Mouse (Mus musculus) megakaryocyte progenitor cell, adult 5-6 weeks (primary cell): ENCODE results near the gene Scn4a. TPM values are rescaled to one million over a fixed set of nuclear protein-coding genes. Genes with fewer than 3 reads are reported as not detected.
"Not testable (repeated sequence)": the region's sequence is repeated elsewhere in the genome, so short reads cannot be mapped to it uniquely, and the experiment has no call there.

Experiments
- ATAC-seq: replicated peaks from 2 replicates; pipeline ENCODE4 v1.8.0; 2016; ENCODE audit warnings: mild to moderate bottlenecking, moderate TSS enrichment, inconsistent platforms; ENCODE audit not compliant: poor library complexity
- total RNA-seq, 2 experiments: library from RNA; stranded (forward) in 1 of 2; stranded (reverse) in 1 of 2; fragments of 157-497, 149-512 nt in 1 of 2; fragments of 200-1000 nt in 1 of 2; gene quantifications; 2 replicates each; pipeline versions ENCODE4 v1.2.3 to v1.2.4; 2015 to 2017

Scn4a gene
- total RNA-seq (2015): 0.12 TPM in 1 of 2 replicates, not detected in the other
- 0.03 TPM in 1 of 2 replicates, not detected in the other for total RNA-seq (2017)

DNA sequence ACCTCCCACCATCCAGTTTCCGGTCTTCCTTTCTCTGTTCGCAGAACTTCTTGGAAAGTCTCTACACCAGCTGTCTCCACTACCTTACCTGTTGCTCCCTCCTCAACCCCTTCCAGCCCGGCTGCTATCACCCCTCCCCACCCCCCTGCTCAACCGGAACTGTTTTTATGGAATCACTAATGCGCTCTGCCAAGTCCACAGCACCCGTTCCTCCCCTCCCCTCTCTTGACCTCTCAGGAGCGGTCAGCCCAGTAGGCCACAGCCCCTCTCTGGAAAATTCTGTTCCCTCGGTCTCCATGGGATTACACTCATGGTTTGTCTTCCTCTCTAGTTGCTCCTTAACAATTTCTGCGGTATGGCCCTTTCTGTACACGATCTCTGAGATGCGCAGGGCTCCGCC is at the start of gene Scn4a:
Gene Scn4a (minus strand): TSS at position 101 of the 400 bp plus-strand sequence.
- ATAC-seq: no peak

DNA sequence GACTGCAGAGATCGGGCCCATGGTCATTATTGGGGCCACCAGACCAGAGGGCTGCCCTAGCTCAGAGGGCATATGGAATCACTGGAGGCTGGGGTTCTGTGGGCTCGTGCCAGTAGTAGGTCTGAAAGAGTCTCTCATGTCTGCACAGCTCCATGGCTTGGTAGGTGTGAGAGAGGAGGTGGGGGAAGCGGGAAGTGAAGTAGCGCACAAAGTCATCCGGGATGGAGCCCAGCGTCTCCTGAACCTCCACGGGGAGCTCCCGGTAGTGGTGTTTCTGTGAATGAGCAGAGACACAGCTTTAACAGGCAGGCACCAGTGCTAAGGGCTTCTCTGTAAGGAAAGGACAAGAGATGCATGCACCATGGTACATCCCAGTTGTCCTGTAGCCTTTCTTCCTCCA is 45.4 kb upstream of the Scn4a start:
- no peak for ATAC-seq

DNA sequence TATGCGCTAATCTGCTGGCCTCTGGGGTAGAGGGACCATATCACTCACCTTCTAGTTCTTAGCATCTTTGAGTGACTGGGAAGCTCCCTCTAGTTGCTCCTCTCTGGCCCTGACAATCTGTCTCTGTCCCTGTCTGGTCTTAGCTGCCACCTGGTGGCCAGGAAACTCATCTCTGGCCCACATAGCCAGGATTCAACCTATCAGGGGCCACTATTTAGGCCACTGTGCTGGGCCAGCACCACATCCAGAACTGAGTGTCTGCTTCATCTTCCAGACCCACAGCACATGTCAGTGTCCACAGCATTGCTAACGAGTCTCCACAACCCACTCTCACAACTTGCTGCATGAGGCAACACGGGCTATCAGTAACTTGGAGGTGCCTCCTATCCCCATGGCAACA is 44.6 kb upstream of the Scn4a start:
- ATAC-seq: peak; percentile 74

DNA sequence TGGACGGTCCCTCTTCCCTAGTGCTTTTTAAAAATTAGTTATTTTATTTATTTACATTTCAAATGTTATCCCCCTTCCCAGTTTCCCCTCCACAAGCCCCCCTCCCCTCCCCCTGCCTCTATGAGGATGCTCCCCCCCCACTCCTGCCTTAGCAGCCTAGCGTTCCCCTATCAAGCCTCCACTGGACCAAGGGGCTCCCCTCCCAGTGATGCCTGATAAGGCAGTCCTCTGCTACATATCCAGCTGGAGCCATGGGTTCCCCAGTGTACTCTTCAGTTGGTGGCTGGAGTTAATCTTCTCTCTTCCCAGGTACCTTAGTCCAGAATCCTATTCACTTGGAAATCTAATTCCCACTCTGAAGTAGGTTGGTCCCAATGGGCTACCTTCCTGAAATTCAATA is 41.0 kb upstream of the Scn4a start:
- not testable (repeated sequence) for ATAC-seq

DNA sequence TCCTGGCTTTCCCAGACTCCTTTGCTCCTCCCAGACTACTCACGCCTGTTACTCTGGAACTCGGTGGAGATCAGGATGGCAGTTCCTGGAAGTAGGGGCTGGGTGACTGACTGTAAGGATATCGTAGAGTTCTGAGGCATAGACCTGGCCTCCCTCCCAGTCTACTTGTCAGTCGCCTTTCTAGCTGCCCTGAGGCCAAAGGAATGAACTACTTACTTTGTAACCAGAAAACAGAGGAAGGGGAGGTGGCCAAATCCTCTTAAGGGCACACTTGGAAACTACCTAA is 40.2 kb upstream of the Scn4a start:
- ATAC-seq: no peak

DNA sequence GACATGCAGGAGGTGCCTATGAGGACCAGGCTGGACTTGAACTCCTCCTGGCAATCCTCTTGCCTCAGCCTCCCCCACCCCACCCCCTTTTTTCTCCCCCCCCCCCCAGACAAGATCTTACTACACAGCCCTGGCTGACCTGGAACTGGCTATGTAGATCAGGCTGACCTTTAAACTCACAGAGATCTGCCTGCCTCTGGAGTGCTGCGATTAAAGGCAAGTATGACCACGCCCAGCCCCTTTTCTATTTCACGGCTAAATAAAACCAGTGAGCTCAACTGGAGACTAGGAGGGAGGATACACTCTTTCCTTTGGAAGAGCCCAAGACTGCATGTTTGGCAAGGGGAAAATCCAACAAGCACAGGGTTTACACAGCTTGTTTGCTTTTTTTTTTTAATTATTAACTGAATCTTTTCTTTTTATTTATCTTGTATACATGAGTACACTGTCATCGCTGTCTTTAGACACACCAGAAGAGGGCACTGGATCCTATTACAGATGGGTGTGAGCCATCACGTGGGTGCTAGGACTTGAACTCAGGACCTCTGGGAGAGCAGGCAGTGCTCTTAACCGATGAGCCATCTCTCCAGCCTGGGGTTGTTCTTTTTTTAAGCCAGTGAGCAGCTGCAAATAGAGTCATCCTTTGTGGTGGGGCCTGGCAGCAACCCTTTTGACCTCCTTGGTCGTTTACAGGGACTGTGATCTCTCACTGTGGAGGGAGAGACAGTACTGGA is 39.7 kb upstream of the Scn4a start:
- no peak for ATAC-seq

DNA sequence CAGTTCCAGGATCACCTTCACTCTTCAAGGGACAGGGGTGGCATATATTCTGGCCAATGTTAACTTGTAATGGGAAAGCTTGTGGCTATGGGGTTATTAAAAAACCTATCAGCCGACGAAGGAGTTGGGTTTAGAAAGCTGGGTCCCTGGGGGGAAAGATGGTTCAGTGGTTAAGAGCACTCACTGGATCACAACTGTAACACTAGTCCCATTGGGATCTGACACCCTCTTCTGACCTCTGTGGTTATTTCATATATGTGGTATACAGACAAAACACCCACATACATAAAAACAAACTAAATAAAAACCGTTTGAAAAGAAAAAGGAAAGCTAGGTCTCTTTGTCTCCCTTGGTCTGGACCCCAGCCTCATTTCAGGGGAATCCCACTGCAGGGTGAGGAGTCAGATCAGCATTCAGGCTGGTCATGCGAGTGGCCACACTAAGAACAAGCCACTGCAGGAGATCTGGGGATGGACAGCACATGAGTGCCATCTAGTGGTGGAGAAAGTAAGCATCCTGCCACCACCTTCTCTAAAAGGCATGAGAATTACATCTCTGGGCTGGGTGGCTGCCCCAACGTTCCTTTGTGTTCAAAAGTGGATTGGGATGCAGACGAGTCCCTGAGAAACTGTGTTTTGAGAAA is 38.6 kb upstream of the Scn4a start:
- ATAC-seq: peak; percentile 76

DNA sequence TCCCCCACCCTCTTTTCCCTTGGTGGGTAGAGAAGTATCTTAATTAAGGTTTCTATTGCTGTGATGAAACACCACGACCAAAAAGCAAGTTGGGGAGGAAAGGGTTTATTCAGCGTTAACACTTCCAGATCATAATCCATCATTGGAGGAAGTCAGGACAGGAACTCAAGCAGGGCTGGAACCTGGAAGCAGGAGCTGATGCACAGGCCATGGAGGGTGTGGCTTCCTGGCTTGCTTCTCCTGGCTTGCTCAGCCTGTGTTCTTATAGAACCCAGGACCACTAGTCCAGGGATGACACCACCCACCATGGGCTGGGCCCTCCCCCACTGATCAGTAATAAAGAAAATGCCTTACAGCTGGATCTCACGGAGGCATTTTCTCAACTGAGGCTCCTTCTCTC is 37.7 kb upstream of the Scn4a start:
- no peak for ATAC-seq

DNA sequence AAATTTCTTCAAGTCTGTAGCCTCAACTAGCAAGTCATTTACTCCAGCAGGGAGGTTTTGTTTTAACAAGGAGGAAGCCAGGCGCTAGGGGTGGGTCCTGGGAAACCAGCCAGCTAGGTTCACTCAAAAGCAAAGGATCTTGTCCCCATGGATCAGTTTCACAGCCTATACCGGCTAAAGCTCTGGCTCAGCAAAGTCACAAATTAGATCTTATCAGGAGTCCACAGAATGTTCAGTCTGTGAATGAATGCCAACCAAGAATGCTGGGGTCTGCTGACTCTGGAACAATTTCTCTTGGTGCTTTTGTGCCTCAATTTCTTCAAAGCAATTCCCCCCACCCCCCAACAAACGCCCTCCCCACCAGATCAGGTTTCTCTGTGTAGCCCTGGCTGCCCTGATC is 36.5 kb upstream of the Scn4a start:
- no peak for ATAC-seq

DNA sequence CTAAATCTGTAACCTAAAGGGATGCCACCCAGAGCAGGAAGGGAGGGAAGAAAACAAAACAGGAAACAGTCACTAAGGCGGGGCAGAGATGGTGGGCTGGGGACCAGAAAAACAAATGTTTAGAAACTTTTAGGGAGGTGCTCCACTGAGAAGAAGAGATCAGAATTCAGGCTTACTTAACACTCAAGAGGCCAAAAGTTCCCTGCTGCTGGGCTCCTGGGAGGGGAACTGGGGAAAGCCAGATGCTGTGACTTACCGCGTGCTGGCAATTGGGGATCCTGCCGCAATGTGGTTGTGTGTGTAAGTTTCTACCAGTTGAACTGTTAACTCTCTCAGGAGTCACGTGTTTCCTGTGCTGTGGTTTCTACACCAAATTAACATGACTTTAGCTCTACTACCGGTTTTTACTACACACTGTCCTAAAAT is 34.7 kb upstream of the Scn4a start, which contains the start of gene Icam2:
Gene Icam2 (minus strand): TSS at position 285 of the 426 bp plus-strand sequence.
- ATAC-seq: peak; percentile 59

DNA sequence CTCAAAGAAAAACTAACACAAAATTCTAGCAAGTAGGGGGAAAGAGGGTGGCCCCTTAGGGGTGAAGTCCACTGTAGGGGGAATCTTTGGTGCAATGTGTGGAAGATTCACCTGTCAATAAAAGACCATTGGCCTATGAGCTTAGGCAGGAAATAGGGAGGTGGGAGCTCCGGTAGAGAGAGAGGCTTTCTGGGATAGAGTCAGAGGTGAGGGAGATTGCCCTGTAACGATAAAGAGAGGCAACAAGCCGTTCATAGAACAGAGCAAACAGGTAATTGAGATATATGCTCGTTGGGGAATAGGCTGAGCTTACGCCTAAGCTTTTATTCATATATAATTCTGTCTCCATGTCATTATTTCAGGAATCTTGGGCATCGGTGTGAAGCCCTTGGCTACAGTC is 33.9 kb upstream of the Scn4a start:
- ATAC-seq: peak; percentile 33

DNA sequence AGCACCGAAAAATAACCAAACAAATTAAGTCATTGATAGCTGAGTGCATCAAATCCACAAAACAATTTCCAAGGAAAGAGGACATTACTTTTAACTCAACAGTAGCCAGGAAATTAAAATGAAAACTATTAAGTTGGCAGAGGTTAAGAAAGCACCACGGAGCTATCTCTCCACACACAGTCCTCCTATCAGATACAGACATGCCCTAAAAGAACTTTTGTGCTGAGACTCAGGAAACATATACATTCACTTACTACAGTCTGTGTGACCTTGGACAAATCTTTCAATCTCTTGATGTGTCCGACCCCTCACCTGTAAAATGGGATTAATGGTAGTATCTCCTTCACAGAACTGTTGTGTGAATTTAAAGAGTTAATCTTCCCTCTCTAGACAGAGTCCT is 33.3 kb upstream of the Scn4a start:
- ATAC-seq: 0 out of 2 replicates have a peak, but pooled peaks have one; percentile 24

DNA sequence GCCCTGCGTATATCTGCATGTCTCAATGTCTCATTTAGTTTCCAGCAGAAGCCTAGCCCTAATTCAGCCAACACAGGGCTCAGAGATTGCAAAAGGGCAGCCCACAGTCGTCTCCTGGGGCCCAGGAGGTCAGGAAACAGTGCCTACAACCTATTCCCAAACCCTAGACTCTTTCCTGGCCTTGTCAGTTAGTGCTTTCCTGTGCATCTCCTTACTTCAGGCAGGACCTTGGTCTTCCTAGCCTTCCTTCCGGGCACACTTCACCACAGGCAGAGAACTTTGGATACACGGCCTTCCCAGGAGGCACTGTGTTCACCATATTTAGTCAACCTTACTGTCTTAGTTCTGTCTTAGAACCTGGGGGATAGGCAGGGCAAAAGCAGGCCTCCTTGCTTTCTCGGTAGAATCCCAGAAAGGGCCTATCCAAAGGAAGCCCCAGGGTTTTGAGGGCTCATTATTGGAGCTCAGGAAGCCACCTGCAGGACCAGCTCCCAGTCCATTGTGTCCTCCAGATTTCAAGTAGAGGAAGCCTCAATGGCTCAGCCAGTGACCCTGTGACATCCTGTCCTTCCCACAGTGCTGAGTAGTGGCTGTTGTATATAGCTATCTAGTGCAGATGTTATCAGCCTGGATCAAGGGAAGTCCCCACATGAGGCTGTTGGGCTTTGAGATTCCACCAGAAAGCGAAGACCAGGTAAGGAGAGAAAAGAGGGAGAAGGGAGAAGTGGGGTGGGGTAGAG is 30.1 kb upstream of the Scn4a start:
- ATAC-seq: no peak

DNA sequence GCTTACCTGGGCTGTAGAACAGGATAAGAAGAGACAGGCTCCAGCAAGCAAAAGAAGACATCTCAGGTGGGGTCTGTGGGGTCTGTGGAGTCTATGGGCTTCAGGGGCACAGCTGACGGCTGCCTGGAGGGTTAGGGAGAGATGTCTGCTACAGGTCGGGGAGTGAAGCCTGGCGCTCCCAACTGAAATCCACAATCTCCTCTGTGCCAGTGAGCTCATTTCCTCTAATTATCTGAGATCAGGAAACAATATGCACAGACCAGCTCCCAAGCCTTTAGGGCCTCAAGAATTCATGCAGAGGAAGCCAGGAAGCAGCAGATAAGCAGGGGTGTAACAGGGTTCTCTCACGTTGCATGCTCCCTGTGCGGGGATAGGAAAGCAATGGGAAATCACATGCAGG is 29.3 kb upstream of the Scn4a start:
- peak; percentile 57 for ATAC-seq

DNA sequence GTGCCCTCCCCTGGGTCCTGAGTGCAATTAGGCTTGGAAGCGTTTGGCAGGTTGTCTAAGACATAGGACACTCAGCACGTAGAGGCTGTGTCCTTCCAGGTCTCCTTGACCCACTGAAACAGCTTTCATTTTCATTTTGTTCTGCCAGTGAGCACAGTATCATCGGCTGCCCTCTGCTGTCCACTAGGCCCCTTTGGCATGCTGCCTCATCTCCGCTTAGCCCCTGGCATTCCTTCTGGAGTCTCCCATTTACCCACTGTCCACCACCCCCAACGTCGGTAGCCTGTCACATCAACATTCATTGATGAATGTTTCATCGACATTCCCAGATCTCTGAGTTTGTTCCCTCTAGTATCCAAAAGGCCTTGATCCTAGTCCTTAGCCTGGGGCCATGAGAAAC is 28.8 kb upstream of the Scn4a start:
- ATAC-seq: no peak

DNA sequence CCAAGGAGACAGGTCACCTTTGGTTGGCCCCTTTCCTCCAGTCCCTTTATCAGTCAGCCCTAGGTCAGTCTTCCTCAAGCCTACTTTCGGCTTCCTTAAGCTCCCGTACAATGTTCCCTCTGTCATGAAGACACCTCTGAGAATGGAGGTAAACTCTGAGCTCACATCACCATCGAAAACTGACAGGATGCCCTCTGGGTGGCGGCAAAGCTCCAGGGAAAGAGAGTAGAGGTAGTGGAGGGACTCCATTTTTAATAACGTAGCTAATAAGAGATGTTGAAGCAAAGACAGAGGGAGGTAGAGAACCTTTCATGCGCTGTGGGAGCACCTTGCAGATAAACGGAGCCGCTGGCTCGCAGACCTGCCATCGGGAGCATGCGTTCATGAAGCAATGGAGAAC is 27.9 kb upstream of the Scn4a start:
- peak; percentile 35 for ATAC-seq

DNA sequence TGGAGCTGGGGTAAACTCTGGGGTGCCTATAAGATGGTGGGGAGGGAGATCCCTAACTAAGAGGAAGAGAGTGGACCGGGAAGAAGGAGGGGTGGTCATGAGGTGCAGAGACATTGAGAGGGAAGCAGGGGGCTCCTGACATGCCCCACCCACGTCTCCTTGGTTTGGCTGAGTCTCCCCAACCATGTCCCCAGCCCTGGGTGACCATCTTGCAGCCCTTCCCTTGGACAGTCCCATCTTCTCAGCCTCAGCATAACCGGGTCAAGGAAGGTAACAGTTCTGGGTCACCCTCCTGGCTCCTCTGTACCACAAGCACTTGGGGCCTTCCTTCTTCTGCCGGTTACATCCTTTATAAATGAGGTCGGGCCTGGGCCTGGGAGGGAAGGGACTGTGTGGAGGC is 21.9 kb upstream of the Scn4a start:
- ATAC-seq: no peak

DNA sequence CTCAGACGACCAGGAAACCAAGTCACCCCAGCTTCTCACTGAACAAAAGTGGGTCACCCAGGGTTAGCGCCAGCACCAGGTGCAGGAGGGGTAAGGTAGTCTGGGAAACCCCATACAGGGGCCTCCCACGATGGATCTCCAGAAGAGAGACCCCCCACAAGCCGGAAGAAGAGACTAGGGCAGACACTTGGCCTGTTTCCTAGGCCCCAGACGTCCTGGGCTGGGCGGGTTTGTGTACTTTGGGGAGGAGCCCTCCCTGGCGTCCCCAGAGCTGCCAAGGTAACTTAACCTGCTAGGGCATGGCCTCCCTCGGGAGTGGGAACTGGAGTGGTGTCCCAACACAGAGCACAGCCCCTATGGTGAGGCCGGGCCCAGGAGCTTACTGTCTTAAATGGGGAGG is 21.5 kb upstream of the Scn4a start:
- ATAC-seq: no peak

DNA sequence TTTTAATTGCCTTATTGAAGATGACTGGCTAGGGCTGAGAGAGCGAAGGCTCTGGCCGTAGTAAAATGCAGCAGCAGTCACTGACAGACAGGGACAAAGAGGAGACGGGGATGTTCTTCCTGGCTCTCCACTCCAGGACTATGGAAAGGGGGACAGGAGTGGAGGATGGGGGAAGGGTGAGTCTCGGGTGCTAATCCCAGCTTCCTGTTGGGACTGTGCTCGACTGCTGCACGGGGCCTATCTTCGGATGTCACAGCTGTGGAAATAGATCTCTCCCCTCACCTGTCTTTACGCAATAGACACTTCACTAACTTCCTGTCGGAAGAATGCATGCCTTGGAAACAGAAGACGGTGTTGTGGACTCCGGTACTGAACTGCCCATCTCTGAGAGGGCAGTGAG is 20.9 kb upstream of the Scn4a start:
- ATAC-seq: no peak

DNA sequence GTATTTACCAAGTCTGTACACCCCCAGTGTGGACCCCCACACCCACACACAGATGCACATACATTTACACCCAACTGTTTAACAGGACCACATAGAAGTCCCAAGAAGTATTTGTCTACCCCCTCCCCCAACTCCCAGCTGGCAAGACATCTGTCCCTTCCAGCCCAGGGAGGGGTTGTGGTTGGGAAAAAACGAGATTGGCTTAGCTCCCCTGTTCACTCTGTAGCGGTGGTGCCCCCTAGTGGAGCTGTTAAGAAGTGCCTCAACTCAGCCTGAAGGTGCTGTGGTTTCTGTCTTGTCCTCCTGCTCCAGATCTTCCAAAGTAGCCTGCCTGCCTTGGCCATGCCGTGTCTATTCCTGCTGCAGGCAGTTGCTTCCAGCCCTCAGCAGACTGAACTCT is 13.2 kb upstream of the Scn4a start:
- peak; percentile 94 for ATAC-seq

DNA sequence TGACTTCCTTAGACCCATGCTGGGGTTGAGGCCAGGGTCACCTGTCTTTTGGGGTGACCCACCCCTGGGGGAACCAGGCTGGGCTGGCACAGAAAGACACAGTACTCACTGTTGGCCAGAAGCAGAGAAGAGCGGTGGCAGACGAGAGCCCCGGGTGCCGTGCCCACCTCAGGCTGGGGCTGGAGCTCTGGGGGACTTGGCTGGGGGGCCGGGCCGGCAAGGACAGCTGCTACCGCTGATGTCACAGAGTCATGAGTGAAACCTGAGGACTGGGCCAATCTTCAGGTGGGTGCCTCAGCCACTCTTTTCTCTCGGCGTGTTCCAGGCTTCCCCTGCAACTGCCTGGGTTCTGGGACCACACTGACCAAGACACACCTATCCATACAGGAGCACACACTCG is 12.3 kb upstream of the Scn4a start, which contains the start of gene Prr29:
Gene Prr29 (plus strand): TSS at position 107 of the 400 bp plus-strand sequence.
- no peak for ATAC-seq

DNA sequence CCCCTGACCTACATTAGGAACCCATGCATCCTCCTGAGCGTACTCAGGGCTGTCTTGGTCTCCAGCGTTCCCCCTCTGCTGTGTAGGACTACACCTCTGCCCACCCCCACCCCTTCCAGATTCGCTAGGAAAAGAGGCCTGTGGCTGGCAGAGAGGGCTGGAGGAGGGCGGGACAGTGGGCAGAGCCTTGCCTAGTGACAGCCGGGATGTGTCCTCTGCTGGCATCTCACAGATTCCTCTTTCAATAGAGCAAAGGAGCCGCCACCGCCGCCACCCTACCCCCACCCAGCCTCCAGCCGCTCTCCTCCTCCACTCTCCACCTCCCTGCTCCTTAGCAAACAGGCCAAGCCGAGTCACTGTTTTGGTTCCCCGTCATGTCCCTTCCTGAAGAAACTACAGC is 11.6 kb upstream of the Scn4a start:
- ATAC-seq: peak; percentile 22; the same call in 1 of the 2 replicates
